Mouse (Mus musculus) frontal cortex, postnatal 10 days (tissue): ENCODE measurements around the gene Slc24a1.
"Not testable (repeated sequence)": the region's sequence is repeated elsewhere in the genome, so short reads cannot be mapped to it uniquely, and the experiment has no call there.

Source experiments
- DNase-seq, 2 experiments: peaks; one replicate each; pipeline ENCODE4 v3.0.0; 2022; ENCODE audit warnings: low spot score in 2 of 2, mixed read lengths in 1 of 2

The Slc24a1 gene

GRCm38 (mm10) chr9:64951161-64951657, at the start of gene Slc24a1:
TSS of gene Slc24a1 (minus strand) at chr9:64951607.
- no peak for DNase-seq

- not testable (repeated sequence) for DNase-seq
Measured at GRCm38 (mm10) chr9:64995464-64995863, 44.1 kb upstream of the Slc24a1 start.

- DNase-seq = no peak
Measured at GRCm38 (mm10) chr9:64990291-64990690, 38.9 kb upstream of the Slc24a1 start.

GRCm38 (mm10) chr9:64988443-64988842, 37.0 kb upstream of the Slc24a1 start:
- no peak for DNase-seq

GRCm38 (mm10) chr9:64987651-64988050, 36.2 kb upstream of the Slc24a1 start:
- no peak for DNase-seq

GRCm38 (mm10) chr9:64985807-64986206, 34.4 kb upstream of the Slc24a1 start:
- DNase-seq = no peak

GRCm38 (mm10) chr9:64985037-64985794, 33.8 kb upstream of the Slc24a1 start:
- DNase-seq = no peak

GRCm38 (mm10) chr9:64981904-64982303, 30.5 kb upstream of the Slc24a1 start:
- DNase-seq = no peak

- DNase-seq = no peak
Measured at GRCm38 (mm10) chr9:64980548-64980947, 29.1 kb upstream of the Slc24a1 start.

- DNase-seq = no peak
Measured at GRCm38 (mm10) chr9:64960978-64961320, 9.5 kb upstream of the Slc24a1 start.

- DNase-seq = peak; percentile 90 to 94
Measured at GRCm38 (mm10) chr9:64960117-64960977, 8.9 kb upstream of the Slc24a1 start, which contains the start of gene Ints14. TSS of gene Ints14 (plus strand) at chr9:64960905.

GRCm38 (mm10) chr9:64957276-64957675, 5.9 kb upstream of the Slc24a1 start:
- no peak for DNase-seq

- no peak for DNase-seq
Measured at GRCm38 (mm10) chr9:64956337-64956736, 4.9 kb upstream of the Slc24a1 start.

GRCm38 (mm10) chr9:64953190-64953589, 1.8 kb upstream of the Slc24a1 start:
- no peak for DNase-seq

GRCm38 (mm10) chr9:64952055-64952454, 648 bp upstream of the Slc24a1 start:
- no peak for DNase-seq

GRCm38 (mm10) chr9:64947483-64948095, 3.8 kb downstream of the Slc24a1 start:
- DNase-seq = no peak

- no peak for DNase-seq
Measured at GRCm38 (mm10) chr9:64943997-64944396, 7.4 kb downstream of the Slc24a1 start.

- no peak for DNase-seq
Measured at GRCm38 (mm10) chr9:64941650-64942049, 9.8 kb downstream of the Slc24a1 start.

- no peak for DNase-seq
Measured at GRCm38 (mm10) chr9:64940731-64941346, 10.6 kb downstream of the Slc24a1 start.

GRCm38 (mm10) chr9:64939790-64940189, 11.6 kb downstream of the Slc24a1 start:
- DNase-seq = no peak

GRCm38 (mm10) chr9:64939281-64939680, 12.1 kb downstream of the Slc24a1 start:
- DNase-seq = no peak

GRCm38 (mm10) chr9:64938535-64938934, 12.9 kb downstream of the Slc24a1 start:
- no peak for DNase-seq
